Mouse (Mus musculus): Measurements from ENCODE around the gene Sct.

Sct gene

GRCm38 (mm10) chr7:141278766-141279590 is at the start of gene Sct:
Gene Sct, minus strand, starts transcription at chr7:141279133.
- peak in 1 of 2 experiments; percentile 36 for DNase-seq

- DNase-seq = no peak
Observed at GRCm38 (mm10) chr7:141328373-141328990, 49.5 kb upstream of the Sct start.

GRCm38 (mm10) chr7:141327469-141328372 is 48.8 kb upstream of the Sct start, which contains the start of the genes Deaf1 and Tmem80:
Gene Deaf1, minus strand, starts transcription at chr7:141327690.
Gene Tmem80, plus strand, starts transcription at chr7:141327739.
- peak; percentile 96 for DNase-seq

- DNase-seq = peak in 1 of 2 experiments; percentile 38
Observed at GRCm38 (mm10) chr7:141326546-141327446, 47.9 kb upstream of the Sct start.

GRCm38 (mm10) chr7:141324686-141325085 is 45.8 kb upstream of the Sct start:
- DNase-seq = no peak

GRCm38 (mm10) chr7:141319446-141319845 is 40.5 kb upstream of the Sct start:
- DNase-seq = no peak

- DNase-seq = no peak
Observed at GRCm38 (mm10) chr7:141317619-141318132, 38.7 kb upstream of the Sct start.

GRCm38 (mm10) chr7:141315974-141316373 is 37.0 kb upstream of the Sct start:
- DNase-seq = peak; percentile 60 to 66

- no peak for DNase-seq
Observed at GRCm38 (mm10) chr7:141315076-141315475, 36.1 kb upstream of the Sct start.

- no peak for DNase-seq
Observed at GRCm38 (mm10) chr7:141314416-141314815, 35.5 kb upstream of the Sct start.

GRCm38 (mm10) chr7:141304537-141304936 is 25.6 kb upstream of the Sct start:
- no peak for DNase-seq

GRCm38 (mm10) chr7:141302702-141303268 is 23.9 kb upstream of the Sct start:
- DNase-seq = no peak

- no peak for DNase-seq
Observed at GRCm38 (mm10) chr7:141301386-141301785, 22.5 kb upstream of the Sct start.

- no peak for DNase-seq
Observed at GRCm38 (mm10) chr7:141299175-141299574, 20.2 kb upstream of the Sct start.

GRCm38 (mm10) chr7:141297926-141298650 is 19.2 kb upstream of the Sct start:
- DNase-seq = no peak

- DNase-seq = no peak
Observed at GRCm38 (mm10) chr7:141294479-141294878, 15.5 kb upstream of the Sct start.

- no peak for DNase-seq
Observed at GRCm38 (mm10) chr7:141293852-141294471, 15.0 kb upstream of the Sct start.

- no peak for DNase-seq
Observed at GRCm38 (mm10) chr7:141292583-141293388, 13.9 kb upstream of the Sct start.

GRCm38 (mm10) chr7:141291921-141292582 is 13.1 kb upstream of the Sct start, which contains the start of gene Drd4:
Gene Drd4, plus strand, starts transcription at chr7:141292006.
- DNase-seq = no peak

Data from B cell, adult 2 months (primary cell).